Mouse (Mus musculus) limb, embryonic 14.5 days (tissue): ENCODE data around the gene Tob2. TPM values are rescaled to one million over a fixed set of nuclear protein-coding genes. Genes with fewer than 3 reads are reported as not detected.

Source experiments
- ATAC-seq: fragments of 200-750 bp; cut with Nextera tagmentation; 2 replicates; pipeline ENCODE4 v1.8.0; 2017; ENCODE audit warnings: low read depth, moderate number of reproducible peaks, moderate TSS enrichment; ENCODE audit not compliant: low FRiP score
- DNase-seq: peaks from one replicate; pipeline ENCODE4 v3.0.0-alpha.2; 2015; ENCODE audit warnings: low spot score
- H3K27ac ChIP-seq: fragments of 300-500 bp; sonication (generic); replicated peaks from 2 replicates; pipeline ENCODE4 v1.5.1; 2014; ENCODE audit warnings: low read depth, mild to moderate bottlenecking, low read length, moderate library complexity, mixed read lengths
- H3K27me3 ChIP-seq: fragments of 300-500 bp; sonication (generic); 2 replicates; pipeline ENCODE4 v1.6.1; 2014; ENCODE audit warnings: low read length, mixed read lengths; ENCODE audit not compliant: control insufficient read depth, insufficient read depth
- H3K36me3 ChIP-seq: fragments of 300-500 bp; sonication (generic); 2 replicates; pipeline ENCODE4 v1.6.1; 2014; ENCODE audit warnings: mild to moderate bottlenecking, low read length, moderate library complexity, mixed read lengths; ENCODE audit not compliant: control insufficient read depth, insufficient read depth
- H3K4me1 ChIP-seq: fragments of 300-500 bp; sonication (generic); 2 replicates; pipeline ENCODE4 v1.6.1; 2014; ENCODE audit warnings: antibody characterized with exemption, low read length, mixed read lengths; ENCODE audit not compliant: control insufficient read depth, insufficient read depth
- H3K4me2 ChIP-seq: fragments of 300-500 bp; sonication (generic); replicated peaks from 2 replicates; pipeline ENCODE4 v1.6.1; 2014; ENCODE audit warnings: low read depth, mild to moderate bottlenecking, low read length, moderate library complexity; ENCODE audit not compliant: severe bottlenecking
- H3K4me3 ChIP-seq: fragments of 300-500 bp; sonication (generic); replicated peaks from 2 replicates; pipeline ENCODE4 v1.5.1; 2014; ENCODE audit warnings: low read length
- H3K9ac ChIP-seq: fragments of 300-500 bp; sonication (generic); 2 replicates; pipeline ENCODE4 v1.6.1; 2014; ENCODE audit warnings: mild to moderate bottlenecking, low read depth, low read length, moderate library complexity; ENCODE audit not compliant: severe bottlenecking
- H3K9me3 ChIP-seq: fragments of 300-500 bp; sonication (generic); 2 replicates; pipeline ENCODE4 v1.6.1; 2016; ENCODE audit warnings: low read length; ENCODE audit not compliant: control insufficient read depth
- POLR2A ChIP-seq: fragments of 200-500 bp; IDR thresholded peaks from 2 replicates; pipeline ENCODE4 v1.8.0; 2012; ENCODE audit warnings: inconsistent platforms, mild to moderate bottlenecking, moderate library complexity, borderline replicate concordance; ENCODE audit not compliant: insufficient read depth, insufficient read length; ENCODE audit errors: extremely low read depth
- WGBS: fragments of 180-500 bp; shearing (Covaris S2); extraction: QIAGEN DNeasy Blood & Tissue Kit; methylation state at CpG from one replicate; pipeline ENCODE4 v1.1.7; 2014; 5-methylcytosine and 5-hydroxymethylcytosine counted together
- polyA plus RNA-seq, 2 experiments: library from polyadenylated mRNA; depleted of rRNA in 1 of 2; stranded (reverse) in 1 of 2; unstranded in 1 of 2; fragments of >200 nt; fragmentation: Nextera tagmentation in 1 of 2; extraction: Ambion mirVana in 1 of 2; gene quantifications; 2 replicates each; pipeline versions ENCODE4 v1.2.1 to v1.2.3; 2012 to 2014

Gene Tob2
- polyA plus RNA-seq, 2 experiments, result 23.4 to 28.1 TPM

DNA sequence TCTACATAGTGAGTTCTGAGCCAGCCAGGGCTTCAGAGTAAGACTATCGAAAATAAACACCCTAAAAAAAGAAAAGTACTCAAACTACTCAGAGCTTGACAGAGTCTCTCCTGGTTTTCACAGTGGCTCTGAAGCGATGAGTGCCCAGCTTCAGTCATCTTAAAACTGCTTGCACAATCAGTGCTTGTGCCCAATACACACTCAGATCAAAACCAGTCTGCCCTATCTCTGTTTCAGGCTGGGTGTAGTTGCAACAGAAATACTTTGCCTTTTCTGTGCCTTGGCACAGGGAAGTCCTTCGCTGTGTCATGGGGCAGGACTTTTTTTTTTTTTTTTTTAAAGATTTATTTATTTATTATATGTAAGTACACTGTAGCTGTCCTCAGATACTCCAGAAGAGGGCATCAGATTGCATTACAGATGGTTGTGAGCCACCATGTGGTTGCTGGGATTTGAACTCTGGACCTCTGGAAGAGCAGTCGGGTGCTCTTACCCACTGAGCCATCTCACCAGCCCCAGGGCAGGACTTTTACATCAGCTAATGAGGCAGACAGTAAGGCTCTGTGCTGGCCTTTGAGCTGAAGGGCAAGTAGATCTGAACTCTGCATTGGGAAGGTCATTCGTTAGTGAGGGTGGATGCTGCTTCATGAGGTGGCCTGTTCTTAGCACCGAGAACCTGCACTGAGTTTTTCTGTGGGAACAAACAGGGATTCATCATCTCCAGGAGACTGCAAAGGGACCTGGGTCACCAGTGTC lies 28.4 kb upstream of the Tob2 start:
- Histone ChIP-seq H3K36me3 (peaks cover 35% of the 10 kb centered on the region), H3K9ac (no peak overlapping the region), H3K27ac (no peak overlapping the region), H3K4me3 (no peak overlapping the region), H3K4me1 (no peaks in the 10 kb centered on the region), H3K4me2 (no peak overlapping the region), H3K9me3 (no peaks in the 10 kb centered on the region), H3K27me3 (no peaks in the 10 kb centered on the region)
- DNase-seq (no peak), ATAC-seq (no peak)
- TF ChIP-seq POLR2A, result no peak
- WGBS, result 94% methylated on average over 6 of the region's 6 CpGs

DNA sequence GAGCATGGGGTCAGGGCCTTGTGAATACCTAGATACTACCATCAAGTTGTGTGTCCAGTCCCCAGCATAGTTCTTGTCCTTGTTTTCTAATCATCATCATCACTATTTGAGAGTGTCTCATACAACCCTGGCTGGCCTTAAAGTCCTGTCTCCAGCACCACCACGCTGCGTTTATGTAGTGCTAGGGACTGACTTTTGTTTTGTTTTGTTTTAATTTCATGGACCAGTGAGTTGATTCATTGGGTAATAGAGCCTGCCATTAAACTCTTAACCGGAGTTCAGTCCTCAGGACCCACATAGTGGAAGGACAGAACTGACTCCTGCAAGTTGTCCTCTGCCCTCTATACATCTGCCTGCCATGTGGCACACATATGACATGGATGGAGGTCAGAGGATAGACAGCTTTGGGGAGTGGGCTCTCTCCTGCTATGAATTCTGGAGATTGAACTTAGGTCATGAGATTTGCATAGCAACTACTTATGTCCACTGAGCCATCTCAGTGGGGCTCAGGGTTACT lies 26.9 kb upstream of the Tob2 start:
- no peak for TF ChIP-seq POLR2A
- 89% methylated on average over 3 of the region's 3 CpGs for WGBS
- ATAC-seq (no peak), DNase-seq (no peak)
- no peak overlapping the region for H3K27ac ChIP-seq
- peaks cover 23% of the 10 kb centered on the region for H3K36me3 ChIP-seq
- H3K9ac ChIP-seq, result no peak overlapping the region
- H3K4me2 ChIP-seq, result no peak overlapping the region
- no peaks in the 10 kb centered on the region for H3K9me3 ChIP-seq
- H3K4me3 ChIP-seq, result no peak overlapping the region
- no peaks in the 10 kb centered on the region for H3K27me3 ChIP-seq
- H3K4me1 ChIP-seq, result no peaks in the 10 kb centered on the region

DNA sequence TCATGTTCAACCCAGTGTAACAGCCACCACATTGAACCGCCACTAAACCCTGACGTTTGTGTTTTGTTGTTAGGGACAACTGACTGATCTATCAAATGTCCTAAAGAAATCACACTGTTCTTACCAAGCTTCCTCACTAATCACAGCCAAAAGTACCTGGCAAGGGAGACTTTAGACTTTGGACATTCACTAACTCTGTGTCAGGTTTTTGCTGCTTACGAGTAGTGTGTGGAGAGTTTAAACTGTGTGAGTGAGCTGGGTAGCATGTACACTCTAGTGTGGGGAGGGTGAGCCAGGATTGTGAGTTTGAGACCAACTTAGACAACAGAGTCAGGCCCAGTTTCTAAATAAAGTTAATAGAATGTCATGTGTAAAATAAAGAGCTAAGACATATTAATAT lies 23.8 kb upstream of the Tob2 start:
- H3K27me3 ChIP-seq, result no peaks in the 10 kb centered on the region
- H3K4me2 ChIP-seq, result no peak overlapping the region
- H3K27ac ChIP-seq, result no peak overlapping the region
- ATAC-seq (no peak), DNase-seq (no peak)
- no peak overlapping the region for H3K4me3 ChIP-seq
- H3K4me1 ChIP-seq, result no peaks in the 10 kb centered on the region
- H3K9me3 ChIP-seq, result no peaks in the 10 kb centered on the region
- no peak overlapping the region for H3K9ac ChIP-seq
- 96% methylated on average over 3 of the region's 3 CpGs for WGBS
- peaks cover 3% of the 10 kb centered on the region for H3K36me3 ChIP-seq
- TF ChIP-seq POLR2A, result no peak

DNA sequence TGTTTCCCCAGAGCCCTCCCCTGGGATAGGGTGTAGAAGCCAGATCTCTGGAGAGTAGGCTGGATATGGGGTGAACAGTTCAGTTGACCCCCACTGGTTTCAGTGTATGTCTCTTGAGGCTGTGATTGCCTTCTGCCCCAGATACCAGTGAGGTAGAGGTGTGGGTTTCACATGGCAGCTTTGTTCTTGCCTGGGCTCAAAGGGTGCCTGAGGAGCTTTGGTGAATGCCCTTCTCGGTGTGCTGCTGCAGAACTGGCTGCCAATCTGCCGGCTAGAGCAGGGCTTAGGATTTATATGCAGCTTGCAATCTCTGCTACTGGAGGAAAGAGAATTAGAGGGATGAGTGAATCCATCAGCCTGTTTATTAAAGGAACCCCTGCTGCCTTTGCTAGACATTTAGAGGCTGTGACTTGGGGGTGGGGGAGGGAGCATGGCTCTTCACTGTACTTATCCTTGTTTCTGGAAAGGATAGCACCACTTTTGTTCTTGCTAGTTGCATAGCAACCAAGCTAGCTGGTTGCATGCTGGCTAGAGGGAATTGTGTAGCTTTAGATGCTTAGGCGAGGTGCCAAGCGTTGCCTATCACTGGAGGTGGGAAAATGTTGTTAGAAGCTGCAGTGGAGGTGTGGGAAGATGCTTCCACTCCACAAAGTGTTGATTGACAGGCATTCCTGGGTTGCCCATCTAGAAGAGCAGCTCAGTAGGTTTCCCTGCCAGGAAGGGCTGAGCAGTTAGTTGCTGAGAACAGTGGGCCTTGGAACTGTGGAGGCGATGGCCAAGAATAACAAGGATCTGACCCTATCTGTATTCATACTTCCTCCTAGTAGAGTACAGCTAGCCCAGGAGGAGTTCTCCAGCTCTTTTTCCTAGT lies 21.2 kb upstream of the Tob2 start:
- H3K4me1 ChIP-seq, result no peaks in the 10 kb centered on the region
- no peak overlapping the region for H3K4me3 ChIP-seq
- H3K4me2 ChIP-seq, result no peak overlapping the region
- no peak overlapping the region for H3K27ac ChIP-seq
- peaks cover 3% of the 10 kb centered on the region; the same call in 1 of the 2 replicates for H3K36me3 ChIP-seq
- no peaks in the 10 kb centered on the region for H3K27me3 ChIP-seq
- DNase-seq (no peak), ATAC-seq (no peak)
- WGBS, result 73% methylated on average over 5 of the region's 5 CpGs
- H3K9me3 ChIP-seq, result no peaks in the 10 kb centered on the region
- no peak for TF ChIP-seq POLR2A
- H3K9ac ChIP-seq, result no peak overlapping the region
